Comparison of ENCODE assay signal across 11 mouse cellular contexts in the genomic region with DNA sequence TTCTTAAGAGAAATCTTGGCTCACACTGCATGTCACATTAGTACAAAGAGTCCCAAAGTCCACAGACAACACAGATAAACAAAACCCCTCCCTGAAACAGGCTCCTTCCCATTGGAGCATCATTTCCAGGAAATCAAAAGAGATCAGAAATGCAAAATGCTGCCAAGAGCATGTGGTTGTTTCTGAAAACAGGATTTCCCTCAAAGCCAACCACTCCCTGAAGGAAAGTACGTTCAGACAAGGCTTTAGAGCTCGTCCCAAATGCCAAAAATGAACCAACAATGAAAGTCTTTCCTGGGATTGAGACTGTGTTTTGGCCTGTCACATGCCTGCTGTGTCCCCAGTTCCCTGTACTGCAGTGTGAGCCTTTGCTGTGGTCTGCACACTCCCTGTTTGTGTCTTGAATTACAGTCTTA. TPM values are rescaled to one million over a fixed set of nuclear protein-coding genes. Genes with fewer than 3 reads are reported as not detected.
DNase-seq lines count a peak whose midpoint lies in the region; ATAC-seq and TF ChIP-seq lines count a peak whose summit lies in the region.
"Had no signal": no experiment of that assay in that cellular context is flagged by ENCODE, and none has a peak within 500 bp of the region (broad histone marks: within the 10 kb centered on the region; RNA-seq: fewer than 3 reads in every experiment).

No protein-coding gene starts in this region.

- no peaks in the 10 kb centered on the region for H3K27me3 ChIP-seq in kidney, postnatal 0 days (ENCODE audit: insufficient read depth, low read length)
- H3K27me3 ChIP-seq: hindbrain, embryonic 12.5 days; neural tube, embryonic 12.5 days had no signal

- H3K27ac ChIP-seq in left cerebral cortex, adult 2 months = peak overlapping the region; percentile 58
- H3K27ac ChIP-seq in kidney, postnatal 0 days = peak overlapping the region; percentile 65
- H3K27ac ChIP-seq: hindbrain, embryonic 12.5 days; neural tube, embryonic 12.5 days had no signal

- H3K36me3 ChIP-seq in kidney, postnatal 0 days (ENCODE audit: insufficient read depth, low read length) = no peaks in the 10 kb centered on the region
- H3K36me3 ChIP-seq: hindbrain, embryonic 12.5 days; neural tube, embryonic 12.5 days had no signal

- H3K9me3 ChIP-seq in kidney, postnatal 0 days (replicated peaks; ENCODE audit: low read length) = no peaks in the 10 kb centered on the region
- H3K9me3 ChIP-seq: hindbrain, embryonic 12.5 days; neural tube, embryonic 12.5 days had no signal

- no peak for TF ChIP-seq CTCF in left cerebral cortex, adult 2 months (IDR thresholded peaks at IDR 0.05)
- no peak for TF ChIP-seq CTCF in kidney, postnatal 0 days (IDR thresholded peaks at IDR 0.05; ENCODE audit: low read depth)

- no peak overlapping the region for H3K4me2 ChIP-seq in kidney, postnatal 0 days (ENCODE audit: low read length)
- H3K4me2 ChIP-seq: hindbrain, embryonic 12.5 days; neural tube, embryonic 12.5 days had no signal

- H3K4me3 ChIP-seq in left cerebral cortex, adult 2 months = no peak overlapping the region
- H3K4me3 ChIP-seq in kidney, postnatal 0 days (replicated peaks; ENCODE audit: low read depth, low read length) = no peak overlapping the region
- H3K4me3 ChIP-seq: hindbrain, embryonic 12.5 days; neural tube, embryonic 12.5 days had no signal

- WGBS in kidney, postnatal 0 days = 42% methylated on average over 2 of the region's 2 CpGs

- no peak overlapping the region for H3K9ac ChIP-seq in kidney, postnatal 0 days (ENCODE audit: low read depth, low read length)
- H3K9ac ChIP-seq: hindbrain, embryonic 12.5 days; neural tube, embryonic 12.5 days had no signal

- intact Hi-C loops in left cerebral cortex, adult 2 months (cut with DNase I) = no loop called here
- intact Hi-C loops in left cerebral cortex, postnatal 25 days (cut with DNase I) = no loop called here

- peak; percentile 28 for DNase-seq in adrenal gland, adult 2 months
- no peak for DNase-seq in adrenal gland, adult 18-20 months (ENCODE audit: low spot score in 2 of 2)
- no peak for DNase-seq in left cerebral cortex, adult 2 months (ENCODE audit: extremely low spot score in 1 of 2, low spot score in 2 of 2)
- DNase-seq in left cerebral cortex, postnatal 25 days (ENCODE audit: low spot score in 2 of 2) = no peak
- DNase-seq in kidney, postnatal 0 days (ENCODE audit: low spot score) = peak; percentile 75
- DNase-seq in skeletal muscle tissue, adult 2 months (ENCODE audit: low read depth, low spot score) = peak; percentile 75
- DNase-seq in urinary bladder, postnatal 10 days (ENCODE audit: low spot score) = no peak
- DNase-seq in thymus, postnatal 14 days = no peak
- DNase-seq: cerebellum, postnatal 36 days had no signal

- no peak for ATAC-seq in kidney, postnatal 0 days (replicated peaks; ENCODE audit: low FRiP score, low read depth)

- H3K4me1 ChIP-seq in kidney, postnatal 0 days (replicated peaks; ENCODE audit: insufficient read depth, low read length) = no peaks in the 10 kb centered on the region
- H3K4me1 ChIP-seq: hindbrain, embryonic 12.5 days; neural tube, embryonic 12.5 days had no signal

RNA-seq across cellular contexts. Expression of gene Xdh, which starts 12.6 kb away (rescaled TPM):
- total RNA-seq in adrenal gland, adult 2 months (2021) = 100 to 1,000 TPM; 290 to 422 TPM
- 92.2 and 161 TPM in 2 replicates for polyA plus RNA-seq in adrenal gland, adult 2 months (2012; rRNA removed)
- 100 to 1,000 TPM; 130 to 431 TPM for total RNA-seq in adrenal gland, adult 18-20 months (2021)
- 10 to 100 TPM; 15.4 to 17.6 TPM for total RNA-seq in left cerebral cortex, adult 2 months (2021)
- total RNA-seq in left cerebral cortex, postnatal 25 days (2021) = 1 to 10 TPM; 3.9 to 5.2 TPM
- 1.6 and 1.9 TPM in 2 replicates for polyA plus RNA-seq in kidney, postnatal 0 days (2015; fragmentation: Nextera tagmentation; extraction: Ambion mirVana)

Comparison
In these comparisons a context has a peak if more than half of its experiments do, and no peak if none do; other contexts are left out.
1. DNase-seq: peak in adrenal gland, adult 2 months (single experiment), kidney, postnatal 0 days (single experiment) and skeletal muscle tissue, adult 2 months (single experiment); none in adrenal gland, adult 18-20 months (0 of 2), left cerebral cortex, adult 2 months (0 of 2), left cerebral cortex, postnatal 25 days (0 of 2), urinary bladder, postnatal 10 days (single experiment) and thymus, postnatal 14 days (single experiment).
2. RNA of gene Xdh, which starts 12.6 kb away (total RNA-seq): 130 to 431 TPM in adrenal gland, adult 18-20 months and 290 to 422 TPM in adrenal gland, adult 2 months; 15.4 to 17.6 TPM in left cerebral cortex, adult 2 months and 3.9 to 5.2 TPM in left cerebral cortex, postnatal 25 days; every median in the first group is over 4 times any median in the second.